Mouse (Mus musculus) E14TG2a.4 (cell line): ENCODE data around the gene Mpzl2.

Experiments used
- CTCF ChIP-seq: conservative IDR thresholded peaks from 2 replicates; pipeline ENCODE4 v1.5.1; 2014; ENCODE audit warnings: low read length
- POU5F1 ChIP-seq: IDR thresholded peaks from 2 replicates; pipeline ENCODE4 v1.6.1; 2014; ENCODE audit warnings: low read length, borderline replicate concordance

DNA sequence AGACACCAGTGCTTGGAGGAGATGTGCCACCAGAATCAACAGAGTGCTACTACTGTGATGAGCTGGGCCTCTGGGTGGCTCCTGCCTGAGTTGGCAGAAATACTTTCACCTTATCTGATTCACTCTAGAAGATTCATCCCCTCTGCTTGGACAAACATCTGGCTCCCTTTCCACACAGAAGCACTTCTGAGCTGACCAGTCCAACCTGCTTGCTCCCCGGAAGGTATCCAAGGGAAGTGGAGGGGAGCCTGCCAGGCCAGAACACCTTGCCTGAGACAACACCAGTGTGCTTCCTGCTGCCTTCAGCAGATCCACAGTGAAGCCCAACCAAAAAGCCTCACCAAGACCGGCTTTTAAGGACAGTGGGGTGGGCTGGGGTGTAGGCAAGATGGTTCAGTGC, 15.4 kb upstream of the Mpzl2 start:
- no peak for TF ChIP-seq CTCF
- no peak for TF ChIP-seq POU5F1
